Mouse (Mus musculus) right cerebral cortex, adult 2 months (tissue): ENCODE results near the gene Macf1.
"Not testable (repeated sequence)": the region's sequence is repeated elsewhere in the genome, so short reads cannot be mapped to it uniquely, and the experiment has no call there.

Experiments used
- DNase-seq, 2 experiments: peaks; one replicate each; pipeline ENCODE4 v3.0.0; 2021 to 2022; ENCODE audit warnings: low spot score in 2 of 2

The Macf1 gene

GRCm38 (mm10) chr4:123448015-123448414, 236.1 kb downstream of the Macf1 start:
- no peak for DNase-seq

GRCm38 (mm10) chr4:123447251-123447650, 236.9 kb downstream of the Macf1 start:
- no peak for DNase-seq

- DNase-seq, result no peak
Observed at GRCm38 (mm10) chr4:123446754-123447153, 237.4 kb downstream of the Macf1 start.

- not testable (repeated sequence) for DNase-seq
Observed at GRCm38 (mm10) chr4:123446221-123446620, 237.9 kb downstream of the Macf1 start.

- no peak for DNase-seq
Observed at GRCm38 (mm10) chr4:123438414-123438813, 245.7 kb downstream of the Macf1 start.

- DNase-seq, result no peak
Observed at GRCm38 (mm10) chr4:123433171-123433570, 251.0 kb downstream of the Macf1 start.

GRCm38 (mm10) chr4:123431936-123432335, 252.2 kb downstream of the Macf1 start:
- DNase-seq, result no peak

GRCm38 (mm10) chr4:123427900-123428684, 256.1 kb downstream of the Macf1 start:
- DNase-seq, result no peak

GRCm38 (mm10) chr4:123427271-123427899, 256.8 kb downstream of the Macf1 start:
- DNase-seq, result no peak

- no peak for DNase-seq
Observed at GRCm38 (mm10) chr4:123426429-123427080, 257.6 kb downstream of the Macf1 start.

- no peak for DNase-seq
Observed at GRCm38 (mm10) chr4:123425672-123426272, 258.4 kb downstream of the Macf1 start.

- no peak for DNase-seq
Observed at GRCm38 (mm10) chr4:123424050-123424449, 260.1 kb downstream of the Macf1 start.

- no peak for DNase-seq
Observed at GRCm38 (mm10) chr4:123422828-123423227, 261.3 kb downstream of the Macf1 start.

GRCm38 (mm10) chr4:123418032-123418431, 266.1 kb downstream of the Macf1 start:
- no peak for DNase-seq

GRCm38 (mm10) chr4:123417478-123417877, 266.7 kb downstream of the Macf1 start:
- DNase-seq, result no peak

GRCm38 (mm10) chr4:123416829-123417228, 267.3 kb downstream of the Macf1 start:
- no peak for DNase-seq

- DNase-seq, result no peak
Observed at GRCm38 (mm10) chr4:123415566-123415965, 268.6 kb downstream of the Macf1 start.

GRCm38 (mm10) chr4:123413876-123414275, 270.3 kb downstream of the Macf1 start:
- no peak for DNase-seq

GRCm38 (mm10) chr4:123412981-123413380, 271.2 kb downstream of the Macf1 start:
- DNase-seq, result no peak

GRCm38 (mm10) chr4:123412528-123412878, 271.7 kb downstream of the Macf1 start:
- DNase-seq, result no peak

- DNase-seq, result peak; percentile 64 to 73
Observed at GRCm38 (mm10) chr4:123411732-123412527, 272.2 kb downstream of the Macf1 start.
